Mouse (Mus musculus) embryonic fibroblast, embryonic 13.5 days (primary cell): Measurements from ENCODE around the gene Kcnk5.

Experiments
- CTCF ChIP-seq: IDR thresholded peaks from 2 replicates; pipeline ENCODE4 v1.5.1; 2011; ENCODE audit warnings: mild to moderate bottlenecking, control low read depth, low read length, moderate library complexity, borderline replicate concordance; ENCODE audit not compliant: insufficient read depth
- POLR2A ChIP-seq: IDR thresholded peaks from 2 replicates; pipeline ENCODE4 v1.6.1; 2011; ENCODE audit warnings: low read depth, mild to moderate bottlenecking, control low read depth, low read length, moderate library complexity

GRCm38 (mm10) chr14:20168054-20168453 is 13.6 kb downstream of the Kcnk5 start:
- TF ChIP-seq CTCF (no peak), POLR2A (no peak)
